Mouse (Mus musculus): ENCODE measurements around the gene Stra6.

- TF ChIP-seq CTCF (IDR thresholded peaks at IDR 0.05; ENCODE audit: insufficient read depth, low read length) (no peak), POLR2A (IDR thresholded peaks at IDR 0.05; ENCODE audit: borderline replicate concordance, extremely low read depth, low read depth, low read length) (no peak)
Measured at GRCm38 (mm10) chr9:58015856-58016255, 47.7 kb upstream of the Stra6 start.
